Mouse (Mus musculus): ENCODE measurements around the gene Slmap.

DNA sequence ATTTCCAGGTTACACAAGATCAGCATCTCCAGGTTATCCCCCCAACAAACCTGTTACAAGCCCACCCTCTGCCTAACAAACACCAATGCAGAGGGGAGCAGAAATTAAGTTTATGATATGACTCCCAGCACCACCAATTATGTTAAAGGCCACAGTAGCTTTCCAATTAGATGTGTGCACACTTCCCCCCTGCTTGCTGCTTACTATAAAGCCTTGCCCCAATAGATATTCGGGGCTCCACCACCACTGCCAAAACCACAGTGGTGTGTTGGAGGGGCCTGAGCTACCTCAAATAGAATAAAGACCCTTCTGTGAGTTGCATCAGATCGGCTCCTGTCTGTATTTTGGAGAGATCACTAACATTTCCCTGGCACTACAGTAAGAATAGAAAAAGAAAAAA is 17.7 kb upstream of the Slmap start:
- TF ChIP-seq CTCF (IDR thresholded peaks at IDR 0.05; ENCODE audit: borderline replicate concordance, insufficient read depth, low read depth, low read length), result no peak
- TF ChIP-seq POLR2A (IDR thresholded peaks at IDR 0.05; ENCODE audit: borderline replicate concordance, insufficient read depth, low read length), result no peak

Measured in cerebellum, adult 2 months (tissue).